Comparison of ENCODE assay signal across 8 mouse cellular contexts in the genomic region with DNA sequence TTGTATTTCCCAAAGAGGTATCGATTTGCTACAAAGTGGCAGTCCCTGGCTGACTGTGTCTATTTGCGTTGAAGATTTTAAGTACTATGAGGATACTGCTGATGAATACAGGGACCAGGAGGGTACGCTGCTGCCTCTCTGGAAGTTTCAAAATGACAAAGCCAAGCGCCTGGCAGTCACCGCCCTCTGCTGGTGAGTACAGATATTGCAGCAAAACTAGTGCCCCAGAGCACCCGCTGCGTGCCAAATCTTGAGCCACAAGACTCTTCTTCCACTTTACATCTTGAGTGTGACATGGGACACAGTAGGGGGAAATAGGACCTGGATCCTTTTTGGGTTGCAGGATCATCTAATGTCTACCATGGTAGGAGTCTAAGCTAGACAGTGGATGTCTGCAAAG. TPM values are rescaled to one million over a fixed set of nuclear protein-coding genes. Genes with fewer than 3 reads are reported as not detected.
A peak's percentile ranks its signal among the peaks of the same experiment; 100 is the strongest.
DNase-seq lines count a peak whose midpoint lies in the region; ATAC-seq and TF ChIP-seq lines count a peak whose summit lies in the region.

No protein-coding gene starts in this region.

- H3K9ac ChIP-seq in liver, embryonic 14.5 days (replicated peaks) = no peak overlapping the region
- H3K9ac ChIP-seq in neural tube, embryonic 15.5 days (replicated peaks) = no peak overlapping the region

- no peak overlapping the region for H3K4me2 ChIP-seq in liver, embryonic 14.5 days (ENCODE audit: low read depth)
- H3K4me2 ChIP-seq in neural tube, embryonic 15.5 days = no peak overlapping the region

- in situ Hi-C loops in Patski (cut with MboI; ENCODE audit: low pct_unique_long_range_greater_than_20kb) = loop anchor here (5.0 kb wide), 4 partner anchors 33 to 147 kb away; partner anchors contain the start of genes Dnaic1, Fam219a and Nudt2

- DNase-seq in 3T3-L1 (ENCODE audit: low read depth, low spot score) (peak; percentile 81), Patski (ENCODE audit: low read depth, low spot score) (no peak)
- peak; percentile 93 to 97 for DNase-seq in cerebellum, postnatal 10 days
- DNase-seq in gastrocnemius, postnatal 25 days = peak; percentile 63
- peak; percentile 91 for DNase-seq in kidney, postnatal 10 days
- DNase-seq in liver, embryonic 14.5 days (ENCODE audit: low read depth in 3 of 3, low spot score in 3 of 3) = peak in 1 of 3 experiments; percentile 22
- DNase-seq in testis, postnatal 14 days (ENCODE audit: low spot score) = peak; percentile 55

- CTCF ChIA-PET in Patski (lab: Charles Lee) = interaction anchor here (0.7 to 3.1 kb wide), 7 partner anchors 23 to 145 kb away, joined by 3 to 16 read pairs (median 4); partner anchors contain the start of genes Dnaic1 and Fam219a

- H3K9me3 ChIP-seq in liver, embryonic 14.5 days (ENCODE audit: control insufficient read depth, low read length) = no peaks in the 10 kb centered on the region
- H3K9me3 ChIP-seq in neural tube, embryonic 15.5 days (replicated peaks) = no peaks in the 10 kb centered on the region

- no peaks in the 10 kb centered on the region for H3K36me3 ChIP-seq in liver, embryonic 14.5 days (replicated peaks; ENCODE audit: control insufficient read depth, insufficient read depth, low read depth)
- no peaks in the 10 kb centered on the region for H3K36me3 ChIP-seq in neural tube, embryonic 15.5 days

- WGBS in liver, embryonic 14.5 days (ENCODE audit: insufficient replicate concordance) = 9% methylated on average over 7 of the region's 7 CpGs
- WGBS in neural tube, embryonic 15.5 days = 7% methylated on average over 7 of the region's 7 CpGs

- no peak for ATAC-seq in Patski
- ATAC-seq in liver, embryonic 14.5 days (ENCODE audit: insufficient read depth) = no peak
- ATAC-seq in neural tube, embryonic 15.5 days (ENCODE audit: low FRiP score) = no peak; the same call in 1 of the 2 replicates

- H3K4me1 ChIP-seq in liver, embryonic 14.5 days (replicated peaks; ENCODE audit: control insufficient read depth in 2 of 2, insufficient read depth in 2 of 2, low read length in 1 of 2) = no peaks in the 10 kb centered on the region
- H3K4me1 ChIP-seq in neural tube, embryonic 15.5 days = peaks cover 51% of the 10 kb centered on the region

- POLR2A ChIA-PET in Patski (lab: Charles Lee) = no interaction called here

- no peak overlapping the region for H3K4me3 ChIP-seq in liver, embryonic 14.5 days (ENCODE audit: insufficient read depth in 1 of 2, low read depth in 2 of 2, low read length in 2 of 2)
- H3K4me3 ChIP-seq in neural tube, embryonic 15.5 days (replicated peaks) = no peak overlapping the region

- peak; percentile 96 for TF ChIP-seq CTCF in Patski (IDR thresholded peaks at IDR 0.05)
- peak; percentile 91 for TF ChIP-seq CTCF in liver, embryonic 14.5 days (IDR thresholded peaks at IDR 0.05; ENCODE audit: low read depth)

- H3K27ac ChIP-seq in liver, embryonic 14.5 days = no peak overlapping the region
- H3K27ac ChIP-seq in neural tube, embryonic 15.5 days (replicated peaks) = 0 out of 2 replicates have a peak overlapping the region, but pooled peaks have one; percentile 8

- no peaks in the 10 kb centered on the region for H3K27me3 ChIP-seq in Patski
- no peaks in the 10 kb centered on the region for H3K27me3 ChIP-seq in liver, embryonic 14.5 days (ENCODE audit: control insufficient read depth, insufficient read depth, low read length)
- no peaks in the 10 kb centered on the region for H3K27me3 ChIP-seq in neural tube, embryonic 15.5 days (replicated peaks)

- no peak for TF ChIP-seq EP300 in liver, embryonic 14.5 days (IDR thresholded peaks at IDR 0.05; ENCODE audit: low read depth)

RNA-seq across cellular contexts. Expression of gene Enho, which starts 26.0 kb away (rescaled TPM):
- polyA plus RNA-seq in Patski (2021) = 3.0 TPM
- 10 to 100 TPM; 12.7 to 15.7 TPM for total RNA-seq in gastrocnemius, postnatal 25 days (2021)
- polyA plus RNA-seq in liver, embryonic 14.5 days (2012; rRNA removed) = 1.2 and 1.5 TPM in 2 replicates
- 1.7 and 1.8 TPM in 2 replicates for polyA plus RNA-seq in liver, embryonic 14.5 days (2014; fragmentation: Nextera tagmentation; extraction: Ambion mirVana)
- polyA plus RNA-seq in neural tube, embryonic 15.5 days (2015; fragmentation: Nextera tagmentation; extraction: Ambion mirVana) = 89.8 and 111 TPM in 2 replicates

RNA-seq across cellular contexts. Expression of gene Dnaic1, which starts 44.6 kb away (rescaled TPM):
- 0.40 TPM for polyA plus RNA-seq in Patski (2021)
- under 1 TPM; 0.43 to 0.64 TPM for total RNA-seq in gastrocnemius, postnatal 25 days (2021)
- polyA plus RNA-seq in liver, embryonic 14.5 days (2012; rRNA removed) = 1.3 and 1.9 TPM in 2 replicates
- 2.1 and 2.6 TPM in 2 replicates for polyA plus RNA-seq in liver, embryonic 14.5 days (2014; fragmentation: Nextera tagmentation; extraction: Ambion mirVana)
- polyA plus RNA-seq in neural tube, embryonic 15.5 days (2015; fragmentation: Nextera tagmentation; extraction: Ambion mirVana) = 2.1 and 2.5 TPM in 2 replicates

RNA-seq across cellular contexts. Expression of gene Fam219a, which starts 44.8 kb away (rescaled TPM):
- 19.3 TPM for polyA plus RNA-seq in Patski (2021)
- 10 to 100 TPM; 17.1 to 17.4 TPM for total RNA-seq in gastrocnemius, postnatal 25 days (2021)
- 1.8 TPM in 2 replicates for polyA plus RNA-seq in liver, embryonic 14.5 days (2012; rRNA removed)
- polyA plus RNA-seq in liver, embryonic 14.5 days (2014; fragmentation: Nextera tagmentation; extraction: Ambion mirVana) = 0.38 and 0.58 TPM in 2 replicates
- 15.2 and 17.9 TPM in 2 replicates for polyA plus RNA-seq in neural tube, embryonic 15.5 days (2015; fragmentation: Nextera tagmentation; extraction: Ambion mirVana)

Comparison
In these comparisons a context has a peak if more than half of its experiments do, and no peak if none do; other contexts are left out.
1. RNA of gene Enho, which starts 26.0 kb away (polyA plus RNA-seq): 89.8 to 111 TPM in neural tube, embryonic 15.5 days; 3.0 TPM in Patski (single experiment) and 1.2 to 1.8 TPM in liver, embryonic 14.5 days; every median in the first group is over 10 times any median in the second.